Mouse (Mus musculus): ENCODE data around the gene Podxl2.
A peak's percentile ranks its signal among the peaks of the same experiment; 100 is the strongest.

The Podxl2 gene

GRCm38 (mm10) chr6:88844901-88845565 is 29.8 kb downstream of the Podxl2 start:
- no peak for DNase-seq (ENCODE audit: low spot score in 2 of 2)

- DNase-seq (ENCODE audit: low spot score in 2 of 2): no peak
These were observed 30.8 kb downstream of the Podxl2 start for GRCm38 (mm10) chr6:88843781-88844725.

- no peak for DNase-seq (ENCODE audit: low spot score in 2 of 2)
These were observed 31.6 kb downstream of the Podxl2 start for GRCm38 (mm10) chr6:88843241-88843640.

- peak in 1 of 2 experiments; percentile 25 for DNase-seq (ENCODE audit: low spot score in 2 of 2)
These were observed 32.1 kb downstream of the Podxl2 start for GRCm38 (mm10) chr6:88842731-88843151.

- DNase-seq (ENCODE audit: low spot score in 2 of 2): peak; percentile 99 to 100
These were observed 32.8 kb downstream of the Podxl2 start, which contains the start of gene Abtb1 for GRCm38 (mm10) chr6:88841781-88842689. TSS of gene Abtb1 (minus strand) at chr6:88841984.

- no peak for DNase-seq (ENCODE audit: low spot score in 2 of 2)
These were observed 33.4 kb downstream of the Podxl2 start for GRCm38 (mm10) chr6:88841514-88841780.

- no peak for DNase-seq (ENCODE audit: low spot score in 2 of 2)
These were observed 33.9 kb downstream of the Podxl2 start for GRCm38 (mm10) chr6:88840791-88841513.

- DNase-seq (ENCODE audit: low spot score in 2 of 2): no peak
These were observed 34.6 kb downstream of the Podxl2 start for GRCm38 (mm10) chr6:88840211-88840610.

- no peak for DNase-seq (ENCODE audit: low spot score in 2 of 2)
These were observed 35.5 kb downstream of the Podxl2 start for GRCm38 (mm10) chr6:88839135-88839970.

- DNase-seq (ENCODE audit: low spot score in 2 of 2): no peak
These were observed 36.2 kb downstream of the Podxl2 start for GRCm38 (mm10) chr6:88838613-88839012.

- DNase-seq (ENCODE audit: low spot score in 2 of 2): no peak
These were observed 36.8 kb downstream of the Podxl2 start for GRCm38 (mm10) chr6:88837999-88838398.

GRCm38 (mm10) chr6:88836178-88836819 is 38.5 kb downstream of the Podxl2 start:
- DNase-seq (ENCODE audit: low spot score in 2 of 2): no peak

GRCm38 (mm10) chr6:88835047-88835446 is 39.8 kb downstream of the Podxl2 start:
- DNase-seq (ENCODE audit: low spot score in 2 of 2): peak; percentile 50 to 61

GRCm38 (mm10) chr6:88833340-88834140 is 41.3 kb downstream of the Podxl2 start:
- no peak for DNase-seq (ENCODE audit: low spot score in 2 of 2)

- no peak for DNase-seq (ENCODE audit: low spot score in 2 of 2)
These were observed 42.2 kb downstream of the Podxl2 start for GRCm38 (mm10) chr6:88832663-88833062.

- DNase-seq (ENCODE audit: low spot score in 2 of 2): peak in 1 of 2 experiments; percentile 51
These were observed 43.4 kb downstream of the Podxl2 start for GRCm38 (mm10) chr6:88831456-88831855.

- DNase-seq (ENCODE audit: low spot score in 2 of 2): no peak
These were observed 44.6 kb downstream of the Podxl2 start for GRCm38 (mm10) chr6:88830112-88830702.

- DNase-seq (ENCODE audit: low spot score in 2 of 2): no peak
These were observed 45.3 kb downstream of the Podxl2 start for GRCm38 (mm10) chr6:88829579-88829978.
